Mouse (Mus musculus): ENCODE measurements around the gene Cblb. TPM values are rescaled to one million over a fixed set of nuclear protein-coding genes. Genes with fewer than 3 reads are reported as not detected.

The Cblb gene
- total RNA-seq (2021) = 28.5 and 29.7 TPM in 2 replicates
- long read RNA-seq, partial matches to known transcripts = 0 of 1 reads
- long read RNA-seq, other reads (novel, unspliced or antisense) = 1 of 1 reads

GRCm38 (mm10) chr16:52031091-52031689 is at the start of gene Cblb:
Gene Cblb (plus strand): TSS chr16:52031225.
- DNase-seq = peak; percentile 98

- DNase-seq = no peak
Observed at GRCm38 (mm10) chr16:51985436-51985835, 45.6 kb upstream of the Cblb start.

GRCm38 (mm10) chr16:51986207-51986606 is 44.8 kb upstream of the Cblb start:
- no peak for DNase-seq

- no peak for DNase-seq
Observed at GRCm38 (mm10) chr16:51987085-51987620, 43.9 kb upstream of the Cblb start.

GRCm38 (mm10) chr16:51988027-51988426 is 43.0 kb upstream of the Cblb start:
- DNase-seq = no peak

GRCm38 (mm10) chr16:51989259-51989658 is 41.8 kb upstream of the Cblb start:
- DNase-seq = no peak

GRCm38 (mm10) chr16:52000043-52000442 is 31.0 kb upstream of the Cblb start:
- no peak for DNase-seq

GRCm38 (mm10) chr16:52000801-52001200 is 30.2 kb upstream of the Cblb start:
- no peak for DNase-seq

- no peak for DNase-seq
Observed at GRCm38 (mm10) chr16:52007006-52007405, 24.0 kb upstream of the Cblb start.

- DNase-seq = no peak
Observed at GRCm38 (mm10) chr16:52008471-52008870, 22.6 kb upstream of the Cblb start.

- no peak for DNase-seq
Observed at GRCm38 (mm10) chr16:52009421-52009820, 21.6 kb upstream of the Cblb start.

GRCm38 (mm10) chr16:52012984-52013383 is 18.0 kb upstream of the Cblb start:
- peak; percentile 16 for DNase-seq

- no peak for DNase-seq
Observed at GRCm38 (mm10) chr16:52013812-52014211, 17.2 kb upstream of the Cblb start.

- DNase-seq = no peak
Observed at GRCm38 (mm10) chr16:52023417-52023816, 7.6 kb upstream of the Cblb start.

- no peak for DNase-seq
Observed at GRCm38 (mm10) chr16:52027326-52027725, 3.7 kb upstream of the Cblb start.

- no peak for DNase-seq
Observed at GRCm38 (mm10) chr16:52029001-52029400, 2.0 kb upstream of the Cblb start.

- DNase-seq = peak; percentile 96
Observed at GRCm38 (mm10) chr16:52031712-52032251, 757 bp downstream of the Cblb start.

- no peak for DNase-seq
Observed at GRCm38 (mm10) chr16:52032376-52033330, 1.6 kb downstream of the Cblb start.

- no peak for DNase-seq
Observed at GRCm38 (mm10) chr16:52033381-52034315, 2.6 kb downstream of the Cblb start.

GRCm38 (mm10) chr16:52034356-52034755 is 3.3 kb downstream of the Cblb start:
- DNase-seq = no peak

GRCm38 (mm10) chr16:52036295-52036694 is 5.3 kb downstream of the Cblb start:
- DNase-seq = no peak

- DNase-seq = no peak
Observed at GRCm38 (mm10) chr16:52038283-52038682, 7.3 kb downstream of the Cblb start.
